Mouse (Mus musculus) left cerebral cortex, adult 8-10 months (tissue): ENCODE results near the gene Ace. TPM values are rescaled to one million over a fixed set of nuclear protein-coding genes. Genes with fewer than 3 reads are reported as not detected.

Experiments
- DNase-seq, 2 experiments: peaks; one replicate each; pipeline ENCODE4 v3.0.0; 2022; ENCODE audit warnings: low spot score in 2 of 2
- total RNA-seq, 4 experiments: library from RNA; stranded (reverse); gene quantifications; 2 replicates each; pipeline ENCODE4 v1.2.4; 2022

Ace gene
- total RNA-seq, 4 experiments from 2014 or later = 18.6 to 24.5 (median 20.5) TPM

DNA sequence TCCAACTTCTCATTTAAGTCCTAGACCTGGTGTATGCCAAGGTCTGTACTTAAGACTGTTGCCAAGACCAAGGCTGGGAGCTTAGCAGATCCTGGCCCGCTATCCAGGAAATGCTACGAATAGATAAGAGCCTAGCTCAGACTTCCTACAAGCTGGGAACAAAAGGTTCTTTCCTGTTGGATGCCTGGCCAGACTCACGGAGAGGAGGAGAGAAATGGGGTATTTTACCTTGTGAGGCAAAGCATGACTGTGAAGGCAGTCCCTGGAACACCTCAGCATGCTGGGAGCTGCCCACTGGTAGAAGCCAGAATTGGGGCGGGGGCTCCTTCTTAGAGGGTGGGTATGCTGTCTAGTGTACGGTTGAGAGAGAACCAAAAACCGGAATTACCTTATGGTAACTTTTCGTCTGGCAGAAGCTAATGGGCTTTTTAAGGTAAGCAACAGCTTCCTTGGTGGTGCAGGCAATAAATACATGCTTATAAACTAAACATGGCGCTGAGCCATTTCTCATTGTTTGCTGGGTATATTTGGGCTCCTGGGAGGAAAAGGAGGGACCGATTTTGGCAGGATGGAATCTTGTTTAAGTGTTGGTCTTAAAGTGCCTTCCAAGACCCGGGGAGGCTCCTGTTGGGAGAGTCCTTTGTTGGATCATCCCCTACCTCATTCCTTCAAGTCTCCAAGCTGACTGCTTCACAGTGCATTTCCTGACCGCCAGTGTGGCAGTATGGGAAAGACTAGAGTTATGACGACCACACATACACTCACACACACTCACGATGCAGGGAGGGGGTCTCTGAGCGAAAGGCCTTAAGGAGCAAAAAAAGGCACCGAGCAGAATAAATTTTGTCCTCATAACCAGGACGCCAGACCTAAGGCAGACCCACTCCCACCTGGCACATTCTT, 22.7 kb upstream of the Ace start:
- DNase-seq = no peak

DNA sequence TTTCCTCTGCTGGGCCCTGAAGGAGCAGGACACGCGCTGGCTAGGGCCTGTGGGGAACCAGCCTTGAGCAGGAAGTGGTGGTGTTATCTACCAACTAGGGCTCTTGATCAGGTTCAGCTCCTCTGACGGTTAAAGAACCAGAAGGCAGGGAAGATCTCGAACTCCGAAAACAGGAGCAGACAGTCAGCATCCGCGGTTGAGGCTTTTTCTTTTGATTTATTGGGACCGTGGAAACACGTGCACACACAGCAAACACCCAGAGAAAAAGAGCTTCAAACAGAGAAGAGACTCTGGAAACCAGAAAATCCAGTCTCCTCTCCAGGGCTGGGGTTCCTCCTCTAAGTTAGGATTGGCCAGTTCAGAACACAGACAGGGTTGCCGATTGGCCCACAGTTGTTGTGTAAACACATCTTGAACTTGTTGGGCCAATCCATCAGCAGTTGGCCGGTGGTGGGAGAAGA, 21.0 kb upstream of the Ace start:
- no peak for DNase-seq

DNA sequence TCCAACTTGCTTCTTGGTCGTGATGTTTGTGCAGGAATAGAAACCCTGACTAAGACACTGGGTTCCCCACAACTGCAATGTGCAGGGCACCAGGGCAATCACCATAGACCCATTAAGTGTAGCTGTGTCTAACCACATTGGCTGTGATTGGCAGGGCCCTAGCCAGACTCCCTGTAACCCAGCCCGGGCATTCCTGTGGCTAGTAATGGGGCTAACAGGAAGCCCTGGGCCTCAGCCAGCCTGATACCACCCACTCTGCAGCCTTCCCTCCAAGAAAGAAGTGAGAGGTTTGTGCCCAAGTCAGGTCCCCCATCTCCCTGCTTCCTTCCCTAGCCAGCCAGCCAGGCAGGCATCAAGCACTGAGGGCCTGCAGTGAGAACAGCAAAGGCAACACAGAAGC, 19.5 kb upstream of the Ace start:
- no peak for DNase-seq

GRCm38 (mm10) chr11:105950519-105950918, 17.2 kb upstream of the Ace start:
- no peak for DNase-seq

GRCm38 (mm10) chr11:105951601-105952044, 16.1 kb upstream of the Ace start:
- no peak for DNase-seq

DNA sequence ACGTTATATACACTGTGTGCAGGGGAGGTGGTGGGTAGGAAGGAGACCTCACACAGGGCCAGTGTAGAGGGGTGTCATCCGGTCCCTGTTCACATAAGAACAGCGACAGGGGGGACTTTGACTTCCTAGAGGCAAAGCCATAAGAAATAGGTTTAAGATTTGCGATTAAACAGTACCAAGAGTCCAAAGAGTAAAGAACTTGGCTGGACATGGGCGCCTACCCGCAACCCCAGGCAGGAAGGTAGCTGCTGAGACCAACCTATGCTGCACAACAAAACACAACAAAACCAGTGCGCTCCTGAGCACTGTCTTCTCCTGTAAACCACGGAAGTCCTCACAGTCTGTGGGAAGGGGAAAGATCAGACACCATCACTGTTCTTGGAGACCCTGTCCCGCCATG, 15.6 kb upstream of the Ace start:
- DNase-seq = no peak

DNA sequence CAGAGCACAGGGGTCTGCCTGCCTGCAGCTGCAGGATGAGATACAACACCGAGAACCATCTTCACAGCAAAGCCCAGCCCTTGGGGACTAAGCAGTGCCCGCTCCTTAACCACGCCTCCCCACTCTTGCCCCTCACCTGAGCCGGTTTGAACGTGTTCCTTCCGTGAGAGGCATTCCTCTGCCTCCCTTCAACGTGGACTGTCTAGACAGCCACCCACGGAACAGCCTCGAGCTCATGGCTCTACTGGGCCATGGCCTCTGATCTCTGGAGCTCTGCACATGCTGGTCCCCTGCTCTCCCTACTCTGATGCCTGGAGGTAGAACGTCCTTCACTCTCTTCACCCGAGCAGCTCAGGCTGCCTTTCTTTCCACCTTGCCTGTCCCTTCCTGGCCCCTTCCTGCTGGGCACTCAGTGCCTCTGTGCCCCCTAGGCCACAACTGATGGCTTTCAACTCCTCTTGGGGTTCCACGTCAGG, 14.8 kb upstream of the Ace start, which contains the start of gene Cyb561:
Gene Cyb561, minus strand, starts transcription at position 426 of the 476 bp plus-strand sequence.
- no peak for DNase-seq

- DNase-seq = no peak
Measured at GRCm38 (mm10) chr11:105953402-105953801, 14.3 kb upstream of the Ace start.

DNA sequence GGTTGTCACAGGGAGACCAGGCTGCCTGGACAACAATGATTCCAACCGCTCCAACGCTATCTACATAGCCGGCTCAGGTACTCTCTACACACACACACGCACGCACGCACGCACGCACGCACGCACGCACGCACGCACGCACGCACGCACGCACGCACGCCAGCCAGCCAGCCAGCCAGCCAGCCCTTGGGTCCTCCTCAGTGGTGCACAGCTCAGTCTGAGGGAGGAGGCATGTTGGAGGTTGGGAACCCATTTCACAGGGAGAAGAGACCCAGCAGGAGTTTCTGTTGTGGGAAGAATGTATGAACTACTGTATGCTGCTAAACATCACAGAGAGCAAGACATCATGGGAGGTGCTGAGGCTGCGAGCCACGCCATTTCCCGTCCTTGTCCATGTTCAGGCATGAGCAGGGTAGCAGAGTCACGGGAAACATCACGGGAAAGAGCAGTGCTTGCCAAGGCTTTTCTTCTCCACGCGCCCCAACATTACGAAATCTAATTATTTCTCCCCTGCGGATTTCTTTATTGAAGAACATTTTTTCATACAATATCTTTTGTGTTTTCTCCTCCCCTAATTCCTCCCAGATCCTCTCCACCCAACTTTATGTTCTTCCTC, 11.8 kb upstream of the Ace start:
- DNase-seq = no peak

GRCm38 (mm10) chr11:105957501-105957900, 10.2 kb upstream of the Ace start:
- no peak for DNase-seq

GRCm38 (mm10) chr11:105958566-105958965, 9.2 kb upstream of the Ace start:
- no peak for DNase-seq

GRCm38 (mm10) chr11:105959355-105959754, 8.4 kb upstream of the Ace start:
- DNase-seq = peak in 1 of 2 experiments; percentile 59

- DNase-seq = no peak
Measured at GRCm38 (mm10) chr11:105964691-105965090, 3.1 kb upstream of the Ace start.

GRCm38 (mm10) chr11:105966288-105966687, 1.5 kb upstream of the Ace start:
- DNase-seq = no peak

GRCm38 (mm10) chr11:105968948-105969347, 1.2 kb downstream of the Ace start:
- DNase-seq = no peak

GRCm38 (mm10) chr11:105969516-105969915, 1.8 kb downstream of the Ace start:
- DNase-seq = no peak

- no peak for DNase-seq
Measured at GRCm38 (mm10) chr11:105974593-105974992, 6.8 kb downstream of the Ace start.

- no peak for DNase-seq
Measured at GRCm38 (mm10) chr11:105975050-105975449, 7.3 kb downstream of the Ace start.

DNA sequence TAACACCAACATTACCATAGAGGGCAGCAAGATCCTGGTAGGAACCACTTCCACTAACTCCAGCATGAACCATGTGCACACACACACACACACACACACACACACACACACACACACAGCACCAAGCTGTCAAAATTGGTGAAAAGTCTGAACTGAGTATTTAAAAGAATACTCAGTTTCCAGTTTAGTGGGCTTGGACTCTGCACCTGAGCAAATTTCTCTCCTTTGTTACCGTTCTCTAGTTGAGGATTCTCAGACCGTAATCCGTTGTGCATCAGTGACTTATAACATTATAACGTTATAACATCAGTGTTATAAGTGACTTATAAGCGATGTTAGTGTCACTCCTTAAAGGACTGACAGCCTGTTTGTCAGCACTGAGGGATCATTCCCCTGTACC, 7.9 kb downstream of the Ace start:
- DNase-seq = no peak

DNA sequence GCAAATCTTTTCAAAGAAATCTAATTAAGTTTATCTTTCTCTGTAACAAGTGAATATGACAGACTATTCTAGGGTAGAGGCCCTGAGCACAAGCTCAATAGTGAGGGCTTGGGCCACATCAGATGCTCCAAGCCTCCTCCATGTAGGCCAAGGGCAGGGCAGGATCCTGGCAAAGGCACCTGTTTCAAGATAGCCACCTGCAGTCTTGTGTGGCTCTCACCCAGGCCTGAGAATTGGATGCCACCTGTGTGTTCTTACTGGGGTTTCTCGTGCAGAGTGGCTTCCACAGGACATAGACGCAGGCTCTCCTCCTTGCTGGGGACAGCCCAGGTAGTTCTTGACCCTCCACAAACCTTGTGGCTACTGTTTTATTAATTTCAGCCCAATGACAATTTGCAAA, 10.5 kb downstream of the Ace start:
- no peak for DNase-seq

GRCm38 (mm10) chr11:105978634-105979033, 10.9 kb downstream of the Ace start:
- no peak for DNase-seq

DNA sequence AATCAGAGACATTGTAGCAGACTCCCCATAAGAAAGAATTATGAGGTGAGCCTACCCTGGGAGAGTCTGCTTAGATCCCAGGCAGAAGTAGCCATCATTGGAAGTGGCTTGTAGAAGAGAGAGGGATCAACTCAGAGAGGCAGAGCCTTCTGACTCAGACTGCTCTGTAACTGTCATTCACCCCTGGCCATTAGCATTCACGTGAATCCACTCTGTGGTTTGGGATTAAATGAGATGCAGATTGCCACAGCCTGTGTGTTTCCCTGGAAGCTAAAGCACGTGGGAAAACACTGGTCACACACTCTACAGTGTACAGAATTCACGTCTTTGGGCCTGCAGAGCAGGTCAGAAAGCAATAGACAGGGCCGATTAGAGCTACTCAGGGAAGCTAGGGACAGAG, 16.7 kb downstream of the Ace start:
- DNase-seq = no peak
